Mouse (Mus musculus) kidney, embryonic 14.5 days (tissue): Measurements from ENCODE around the gene Clns1a. TPM values are rescaled to one million over a fixed set of nuclear protein-coding genes. Genes with fewer than 3 reads are reported as not detected.
A peak's percentile ranks its signal among the peaks of the same experiment; 100 is the strongest.

Experiments used
- ATAC-seq: fragments of 200-750 bp; cut with Nextera tagmentation; 2 replicates; pipeline ENCODE4 v1.8.0; 2017; ENCODE audit warnings: moderate number of reproducible peaks, mild to moderate bottlenecking, moderate TSS enrichment, moderate library complexity; ENCODE audit not compliant: low FRiP score, low TSS enrichment
- H3K27ac ChIP-seq: fragments of 300-500 bp; sonication (generic); 2 replicates; pipeline ENCODE4 v1.5.1; 2014; ENCODE audit warnings: low read depth, mild to moderate bottlenecking, low read length, moderate library complexity, mixed read lengths
- H3K27me3 ChIP-seq: fragments of 300-500 bp; sonication (generic); 2 replicates; pipeline ENCODE4 v1.6.1; 2014; ENCODE audit warnings: mild to moderate bottlenecking, low read length; ENCODE audit not compliant: control insufficient read depth, insufficient read depth
- H3K36me3 ChIP-seq: fragments of 300-500 bp; sonication (generic); 2 replicates; pipeline ENCODE4 v1.6.1; 2014; ENCODE audit warnings: low read length, mixed read lengths; ENCODE audit not compliant: control insufficient read depth, insufficient read depth
- H3K4me1 ChIP-seq: fragments of 300-500 bp; sonication (generic); 2 replicates; pipeline ENCODE4 v1.6.1; 2014; ENCODE audit warnings: low read length, mixed read lengths; ENCODE audit not compliant: control insufficient read depth, insufficient read depth
- H3K4me2 ChIP-seq: fragments of 300-500 bp; sonication (generic); replicated peaks from 2 replicates; pipeline ENCODE4 v1.6.1; 2014; ENCODE audit warnings: low read depth, mild to moderate bottlenecking, low read length
- H3K4me3 ChIP-seq: fragments of 300-500 bp; sonication (generic); 2 replicates; pipeline ENCODE4 v1.5.1; 2014; ENCODE audit warnings: mild to moderate bottlenecking, low read length
- H3K9ac ChIP-seq: fragments of 300-500 bp; sonication (generic); 2 replicates; pipeline ENCODE4 v1.6.1; 2014; ENCODE audit warnings: low read depth, mild to moderate bottlenecking, low read length, moderate library complexity
- H3K9me3 ChIP-seq: fragments of 300-500 bp; sonication (generic); 2 replicates; pipeline ENCODE4 v1.6.1; 2016; ENCODE audit warnings: low read length; ENCODE audit not compliant: control insufficient read depth
- WGBS: fragments of 180-500 bp; shearing (Covaris S2); extraction: QIAGEN DNeasy Blood & Tissue Kit; methylation state at CpG from one replicate; pipeline ENCODE4 v1.1.7; 2014; 5-methylcytosine and 5-hydroxymethylcytosine counted together
- polyA plus RNA-seq: library from polyadenylated mRNA; unstranded; fragments of >200 nt; fragmentation: Nextera tagmentation; extraction: Ambion mirVana; gene quantifications from 2 replicates; pipeline ENCODE4 v1.2.1, GENCODE M21; 2014

The Clns1a gene
- polyA plus RNA-seq = 237 and 238 TPM in 2 replicates

DNA sequence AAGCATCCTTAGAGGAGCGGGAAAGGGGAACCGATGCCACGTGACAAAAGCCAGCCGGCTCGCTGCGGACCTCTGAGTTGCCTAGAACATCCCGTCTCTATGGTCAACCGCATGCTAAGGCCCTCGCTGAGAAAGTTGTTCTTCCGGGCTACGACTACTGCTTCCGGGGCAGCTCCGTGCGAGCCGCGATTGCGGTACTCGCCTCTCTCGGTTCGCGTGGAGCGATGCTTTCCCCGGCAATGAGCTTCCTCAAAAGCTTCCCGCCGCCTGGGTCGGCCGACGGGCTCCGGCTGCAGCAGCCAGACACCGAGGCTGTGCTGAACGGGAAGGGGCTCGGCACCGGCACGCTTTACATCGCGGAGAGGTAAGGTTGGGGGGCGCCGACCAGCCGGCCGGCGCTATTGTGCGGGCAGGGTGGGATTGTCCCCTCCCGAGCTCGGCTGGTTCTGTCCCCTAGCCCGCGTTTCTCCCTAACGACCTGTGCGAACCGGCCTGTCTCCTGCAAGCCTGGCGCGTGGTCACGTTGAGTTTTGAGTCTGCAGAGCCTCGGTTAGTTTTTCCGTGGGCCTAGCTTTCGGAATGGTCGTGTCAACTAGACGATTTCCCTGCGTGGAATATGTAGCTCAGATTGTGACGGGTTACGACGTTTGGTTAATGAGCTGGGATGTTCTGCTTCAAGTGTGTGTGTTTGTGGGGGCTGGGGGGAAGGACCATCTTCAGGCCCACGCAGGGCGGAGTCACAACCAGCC lies at the start of gene Clns1a:
Clns1a (plus strand) TSS at position 129 of the 749 bp plus-strand sequence.
- Histone ChIP-seq H3K4me2 (peak within 1 kb of the TSS; percentile 75), H3K9ac (peak within 1 kb of the TSS; percentile 95), H3K36me3 (no peaks in the 10 kb centered on the region), H3K27me3 (no peaks in the 10 kb centered on the region), H3K4me3 (peak within 1 kb of the TSS; percentile 98), H3K9me3 (peaks cover 3% of the 10 kb centered on the region; the same call in 1 of the 2 replicates), H3K4me1 (peaks cover 9% of the 10 kb centered on the region; the same call in 1 of the 2 replicates), H3K27ac (peak within 1 kb of the TSS; percentile 73)
- ATAC-seq = peak; percentile 98
- under 1% methylated on average over 63 of the region's 63 CpGs for WGBS

DNA sequence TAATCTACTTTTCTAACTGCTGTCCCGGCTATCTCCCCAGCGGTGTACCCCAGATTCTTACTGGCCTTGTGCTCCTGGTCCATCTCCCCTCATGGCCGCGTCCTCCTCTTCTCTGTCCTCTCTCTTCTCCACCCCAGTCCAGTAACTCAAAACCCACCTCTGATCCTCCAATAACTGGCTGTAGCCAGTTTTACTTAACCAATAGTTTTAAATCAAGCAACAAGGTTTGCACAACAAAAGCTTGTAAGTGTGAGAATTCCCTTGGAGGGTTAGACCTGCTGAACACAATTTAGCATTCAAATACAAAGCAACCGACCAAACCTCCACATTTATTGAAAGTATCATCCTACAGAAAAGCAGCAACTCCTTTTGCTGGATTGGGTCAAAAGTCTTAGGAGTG lies 48.8 kb upstream of the Clns1a start:
- H3K4me1 ChIP-seq = no peaks in the 10 kb centered on the region
- 86% methylated on average over 5 of the region's 5 CpGs for WGBS

GRCm38 (mm10) chr7:97650729-97651128 lies 45.7 kb upstream of the Clns1a start:
- WGBS = 91% methylated on average over 4 of the region's 4 CpGs
- Histone ChIP-seq H3K27ac (no peak overlapping the region), H3K4me3 (no peak overlapping the region), H3K4me2 (no peak overlapping the region), H3K9me3 (no peaks in the 10 kb centered on the region), H3K27me3 (no peaks in the 10 kb centered on the region), H3K36me3 (peaks cover 21% of the 10 kb centered on the region), H3K4me1 (no peaks in the 10 kb centered on the region), H3K9ac (no peak overlapping the region)
- ATAC-seq = no peak

More for the DNA sequence above, 48.8 kb upstream of the Clns1a start:
- Histone ChIP-seq H3K4me2 (no peak overlapping the region), H3K27me3 (no peaks in the 10 kb centered on the region), H3K27ac (no peak overlapping the region), H3K4me3 (no peak overlapping the region), H3K9ac (no peak overlapping the region), H3K36me3 (peaks cover 3% of the 10 kb centered on the region; the same call in 1 of the 2 replicates), H3K9me3 (no peaks in the 10 kb centered on the region)
- no peak for ATAC-seq

DNA sequence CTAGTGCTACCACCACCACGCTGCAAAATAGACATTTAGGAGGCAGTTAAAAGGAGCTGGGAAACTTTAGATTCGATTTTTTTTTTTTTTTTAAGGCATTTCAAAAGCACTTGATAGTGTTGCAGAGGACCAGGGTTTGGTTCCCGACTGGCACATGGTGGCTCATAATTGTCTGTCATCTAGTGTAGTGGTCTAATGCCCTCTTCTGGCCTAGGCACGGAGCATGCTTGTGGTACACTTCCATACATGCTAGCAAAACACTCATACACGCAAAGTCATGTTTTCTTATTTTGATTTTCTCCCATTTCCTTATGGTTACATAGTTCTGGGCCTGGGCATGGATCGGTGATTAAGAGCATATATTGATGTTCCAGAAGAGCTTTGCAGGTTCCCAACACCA lies 40.3 kb upstream of the Clns1a start:
- no peak overlapping the region for H3K4me3 ChIP-seq
- no peak overlapping the region for H3K4me2 ChIP-seq
- H3K9me3 ChIP-seq = no peaks in the 10 kb centered on the region
- H3K27me3 ChIP-seq = no peaks in the 10 kb centered on the region
- no peak overlapping the region for H3K9ac ChIP-seq
- ATAC-seq = no peak
- H3K27ac ChIP-seq = no peak overlapping the region
- 88% methylated on average over 6 of the region's 6 CpGs for WGBS
- H3K36me3 ChIP-seq = peaks cover 31% of the 10 kb centered on the region
- H3K4me1 ChIP-seq = no peaks in the 10 kb centered on the region

DNA sequence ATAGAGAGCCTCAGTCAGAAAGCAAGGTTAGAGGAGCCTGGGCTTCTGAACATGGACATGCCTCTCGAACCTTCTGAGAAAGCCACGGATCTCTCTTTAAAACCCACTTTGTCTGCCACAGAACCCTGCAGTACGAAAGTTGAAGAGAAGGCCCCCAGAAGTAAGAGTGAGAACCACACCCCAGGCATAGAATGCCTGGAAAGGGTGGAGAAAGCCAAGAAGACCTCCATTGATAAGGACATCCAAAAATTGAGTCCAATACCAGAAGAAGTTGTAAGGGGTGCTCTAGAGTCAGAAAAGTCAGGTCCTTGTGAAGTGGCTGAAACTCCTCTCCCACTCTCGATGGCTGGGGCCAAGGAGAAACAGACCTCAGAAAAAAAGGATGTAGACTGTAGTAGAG lies 34.8 kb upstream of the Clns1a start:
- ATAC-seq = no peak
- no peaks in the 10 kb centered on the region for H3K4me1 ChIP-seq
- H3K9me3 ChIP-seq = no peaks in the 10 kb centered on the region
- 91% methylated on average over 4 of the region's 4 CpGs for WGBS
- H3K27me3 ChIP-seq = no peaks in the 10 kb centered on the region
- H3K36me3 ChIP-seq = peaks cover 43% of the 10 kb centered on the region
- no peak overlapping the region for H3K9ac ChIP-seq
- H3K27ac ChIP-seq = no peak overlapping the region
- no peak overlapping the region for H3K4me3 ChIP-seq
- H3K4me2 ChIP-seq = no peak overlapping the region

DNA sequence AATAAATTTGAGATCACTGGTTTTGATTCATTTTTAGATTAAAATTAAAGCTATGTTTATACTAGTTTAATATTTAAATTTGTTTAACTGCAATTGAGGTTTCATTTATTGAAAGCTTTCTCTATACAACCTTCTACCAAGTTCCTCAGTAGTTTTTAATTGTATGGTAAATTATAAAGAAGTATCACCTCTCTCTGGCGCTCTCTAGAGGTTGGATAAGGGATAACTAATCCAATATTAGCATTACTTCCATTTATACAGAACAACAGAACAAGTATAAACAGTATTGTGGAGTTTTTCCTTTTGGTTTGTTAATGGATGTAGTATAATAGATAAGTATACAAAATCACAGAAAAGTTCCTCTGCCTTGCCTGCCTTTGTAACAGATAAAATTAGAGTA lies 17.2 kb upstream of the Clns1a start:
- no peak overlapping the region for H3K4me2 ChIP-seq
- H3K4me3 ChIP-seq = no peak overlapping the region
- no peak overlapping the region for H3K27ac ChIP-seq
- no peaks in the 10 kb centered on the region for H3K27me3 ChIP-seq
- WGBS = 28% methylated on average over 1 of the region's 1 CpGs
- H3K9ac ChIP-seq = no peak overlapping the region
- H3K36me3 ChIP-seq = peaks cover 48% of the 10 kb centered on the region
- H3K9me3 ChIP-seq = no peaks in the 10 kb centered on the region
- no peak for ATAC-seq
- no peaks in the 10 kb centered on the region for H3K4me1 ChIP-seq

DNA sequence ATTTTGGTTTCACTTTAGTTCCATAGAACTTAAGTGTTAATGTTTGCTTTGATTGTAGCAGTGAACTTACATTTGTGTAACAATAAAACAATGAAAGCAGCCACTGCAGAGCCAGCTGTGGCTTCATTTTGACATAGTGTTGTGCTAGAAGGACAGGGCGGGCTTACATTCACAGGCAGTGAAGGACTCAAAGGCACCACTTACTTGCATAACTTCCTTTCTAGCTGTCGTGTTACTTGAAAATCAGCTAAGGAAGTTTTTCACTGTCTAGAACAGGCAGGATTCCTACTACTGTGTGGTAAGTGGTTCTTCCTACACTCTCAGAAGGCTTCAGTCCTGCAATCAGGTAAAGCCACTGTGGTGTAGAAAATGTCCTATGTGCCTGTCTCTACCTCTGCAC lies 8.6 kb upstream of the Clns1a start:
- H3K9ac ChIP-seq = no peak overlapping the region
- peaks cover 35% of the 10 kb centered on the region for H3K36me3 ChIP-seq
- H3K4me2 ChIP-seq = no peak overlapping the region
- no peak for ATAC-seq
- H3K27ac ChIP-seq = no peak overlapping the region
- no peaks in the 10 kb centered on the region for H3K9me3 ChIP-seq
- no peaks in the 10 kb centered on the region for H3K27me3 ChIP-seq
- WGBS = 90% methylated on average over 2 of the region's 2 CpGs
- no peak overlapping the region for H3K4me3 ChIP-seq
- no peaks in the 10 kb centered on the region for H3K4me1 ChIP-seq

DNA sequence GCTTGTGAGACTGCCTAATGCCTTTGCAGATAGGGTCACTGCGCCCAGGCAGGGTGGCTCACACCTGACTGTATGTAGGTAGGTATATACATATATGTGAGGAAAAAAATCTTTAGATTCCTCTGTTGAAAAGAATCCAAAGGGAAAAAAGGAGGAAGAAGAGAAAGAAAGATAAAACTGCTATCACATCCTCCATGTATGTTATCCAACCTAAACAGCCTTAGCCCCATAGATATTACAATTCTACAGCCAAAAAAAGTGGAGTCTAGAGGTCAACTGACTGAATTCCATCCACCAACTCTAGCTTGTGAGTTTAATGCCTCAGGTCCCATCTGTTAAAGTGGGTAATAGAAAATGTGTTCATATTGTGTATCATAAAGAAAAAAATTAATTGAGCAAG lies 993 bp upstream of the Clns1a start:
- no peak overlapping the region for H3K4me3 ChIP-seq
- H3K36me3 ChIP-seq = no peaks in the 10 kb centered on the region
- no peak overlapping the region for H3K9ac ChIP-seq
- WGBS = 100% methylated on average over 1 of the region's 1 CpGs
- peaks cover 9% of the 10 kb centered on the region; the same call in 1 of the 2 replicates for H3K4me1 ChIP-seq
- H3K27ac ChIP-seq = no peak overlapping the region
- H3K4me2 ChIP-seq = no peak overlapping the region
- no peaks in the 10 kb centered on the region for H3K27me3 ChIP-seq
- H3K9me3 ChIP-seq = peaks cover 3% of the 10 kb centered on the region; the same call in 1 of the 2 replicates
- no peak for ATAC-seq

DNA sequence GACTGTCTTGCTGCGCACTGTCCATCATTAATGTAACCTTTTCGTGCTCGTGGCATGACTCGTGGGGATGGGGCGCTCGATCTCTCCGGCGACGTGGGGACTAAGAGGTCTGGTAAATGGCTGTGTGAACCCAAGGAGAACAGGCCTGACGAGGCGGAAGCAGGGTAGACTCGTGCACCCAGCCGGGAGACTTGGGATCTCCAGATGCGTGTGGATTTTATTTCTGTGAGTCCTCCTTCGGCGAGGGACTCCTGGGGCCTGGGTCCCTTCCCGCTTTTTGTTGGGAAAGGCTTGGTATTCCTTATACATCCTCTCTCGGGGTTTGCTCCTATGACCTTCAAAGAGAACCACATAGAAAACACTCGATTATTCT lies 315 bp upstream of the Clns1a start:
- 41% methylated on average over 19 of the region's 19 CpGs for WGBS
- H3K4me3 ChIP-seq = peak overlapping the region; percentile 98
- peak; percentile 75 for ATAC-seq

More for the DNA sequence above, 315 bp upstream of the Clns1a start:
- H3K36me3 ChIP-seq = no peaks in the 10 kb centered on the region
- peak overlapping the region; percentile 59; the same call in 1 of the 2 replicates for H3K27ac ChIP-seq
- H3K9ac ChIP-seq = peak overlapping the region; percentile 95
- peaks cover 3% of the 10 kb centered on the region; the same call in 1 of the 2 replicates for H3K9me3 ChIP-seq
- peak overlapping the region; percentile 75 for H3K4me2 ChIP-seq
- H3K27me3 ChIP-seq = no peaks in the 10 kb centered on the region
- H3K4me1 ChIP-seq = peaks cover 9% of the 10 kb centered on the region; the same call in 1 of the 2 replicates
